Mouse (Mus musculus) midbrain, embryonic 14.5 days (tissue): ENCODE measurements around the gene Acmsd. TPM values are rescaled to one million over a fixed set of nuclear protein-coding genes. Genes with fewer than 3 reads are reported as not detected.

Experiments used
- ATAC-seq: fragments of 200-750 bp; cut with Nextera tagmentation; 2 replicates; pipeline ENCODE4 v1.8.0; 2017; ENCODE audit warnings: moderate number of reproducible peaks, moderate library complexity; ENCODE audit not compliant: low FRiP score, low TSS enrichment
- DNase-seq: peaks from one replicate; pipeline ENCODE4 v3.0.0-alpha.2; 2015
- H3K27ac ChIP-seq: fragments of 300-500 bp; sonication (generic); replicated peaks from 2 replicates; pipeline ENCODE4 v1.5.1; 2014; ENCODE audit warnings: mild to moderate bottlenecking, low read depth, low read length, moderate library complexity
- H3K27me3 ChIP-seq: fragments of 300-500 bp; sonication (generic); 2 replicates; pipeline ENCODE4 v1.6.1; 2014; ENCODE audit warnings: low read length, control low read depth, mixed read lengths; ENCODE audit not compliant: control insufficient read depth, insufficient read depth
- H3K36me3 ChIP-seq: fragments of 300-500 bp; sonication (generic); 2 replicates; pipeline ENCODE4 v1.6.1; 2014; ENCODE audit warnings: low read length, control low read depth; ENCODE audit not compliant: control insufficient read depth, insufficient read depth
- H3K4me1 ChIP-seq: fragments of 300-500 bp; sonication (generic); 2 replicates; pipeline ENCODE4 v1.6.1; 2014; ENCODE audit warnings: mild to moderate bottlenecking, antibody characterized with exemption, low read length, control low read depth; ENCODE audit not compliant: control insufficient read depth, insufficient read depth
- H3K4me2 ChIP-seq: fragments of 300-500 bp; sonication (generic); 2 replicates; pipeline ENCODE4 v1.6.1; 2014; ENCODE audit warnings: mild to moderate bottlenecking, low read length, moderate library complexity
- H3K4me3 ChIP-seq: fragments of 300-500 bp; sonication (generic); replicated peaks from 2 replicates; pipeline ENCODE4 v1.5.1; 2014; ENCODE audit warnings: low read depth, low read length
- H3K9ac ChIP-seq: fragments of 300-500 bp; sonication (generic); replicated peaks from 2 replicates; pipeline ENCODE4 v1.6.1; 2014; ENCODE audit warnings: mild to moderate bottlenecking, low read length, moderate library complexity
- H3K9me3 ChIP-seq: fragments of 300-500 bp; sonication (generic); 2 replicates; pipeline ENCODE4 v1.6.1; 2016; ENCODE audit warnings: low read length, control low read depth, mixed read lengths; ENCODE audit not compliant: control insufficient read depth
- WGBS: fragments of 180-500 bp; shearing (Covaris S2); extraction: QIAGEN DNeasy Blood & Tissue Kit; methylation state at CpG from one replicate; pipeline ENCODE4 v1.1.7; 2014; 5-methylcytosine and 5-hydroxymethylcytosine counted together
- polyA plus RNA-seq: library from polyadenylated mRNA; unstranded; fragments of >200 nt; fragmentation: Nextera tagmentation; extraction: Ambion mirVana; gene quantifications from 2 replicates; pipeline ENCODE4 v1.2.1, GENCODE M21; 2014

The Acmsd gene
- 0.13 TPM in 2 replicates for polyA plus RNA-seq

DNA sequence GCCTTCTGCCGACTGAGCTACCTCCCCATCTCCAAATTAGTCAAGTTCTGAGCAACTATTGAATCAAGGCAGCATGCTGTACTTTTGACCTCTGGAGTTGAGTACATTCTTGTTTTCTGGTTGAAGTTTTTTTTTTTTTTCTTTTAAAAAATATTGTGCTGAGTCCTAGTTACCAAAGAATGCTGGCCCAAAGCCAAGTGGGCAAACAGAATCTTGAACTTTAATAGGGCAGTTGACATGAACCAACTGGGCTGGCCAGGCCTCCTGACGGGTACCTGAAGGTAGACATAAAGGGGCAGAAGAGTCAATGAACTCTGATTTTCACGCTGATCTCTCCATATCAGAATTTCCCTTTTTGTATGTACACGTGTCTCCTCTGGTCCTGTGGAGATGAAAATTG, at the start of gene Acmsd:
Acmsd (plus strand) TSS at position 318 of the 400 bp plus-strand sequence.
- H3K9ac ChIP-seq: no peak within 1 kb of the TSS
- no peak within 1 kb of the TSS for H3K4me3 ChIP-seq
- no peaks in the 10 kb centered on the region for H3K36me3 ChIP-seq
- no peak for ATAC-seq
- 96% methylated on average over 4 of the region's 4 CpGs for WGBS
- no peak for DNase-seq
- no peaks in the 10 kb centered on the region for H3K4me1 ChIP-seq
- no peaks in the 10 kb centered on the region for H3K27me3 ChIP-seq
- no peaks in the 10 kb centered on the region for H3K9me3 ChIP-seq
- H3K4me2 ChIP-seq: no peak within 1 kb of the TSS
- H3K27ac ChIP-seq: no peak within 1 kb of the TSS

DNA sequence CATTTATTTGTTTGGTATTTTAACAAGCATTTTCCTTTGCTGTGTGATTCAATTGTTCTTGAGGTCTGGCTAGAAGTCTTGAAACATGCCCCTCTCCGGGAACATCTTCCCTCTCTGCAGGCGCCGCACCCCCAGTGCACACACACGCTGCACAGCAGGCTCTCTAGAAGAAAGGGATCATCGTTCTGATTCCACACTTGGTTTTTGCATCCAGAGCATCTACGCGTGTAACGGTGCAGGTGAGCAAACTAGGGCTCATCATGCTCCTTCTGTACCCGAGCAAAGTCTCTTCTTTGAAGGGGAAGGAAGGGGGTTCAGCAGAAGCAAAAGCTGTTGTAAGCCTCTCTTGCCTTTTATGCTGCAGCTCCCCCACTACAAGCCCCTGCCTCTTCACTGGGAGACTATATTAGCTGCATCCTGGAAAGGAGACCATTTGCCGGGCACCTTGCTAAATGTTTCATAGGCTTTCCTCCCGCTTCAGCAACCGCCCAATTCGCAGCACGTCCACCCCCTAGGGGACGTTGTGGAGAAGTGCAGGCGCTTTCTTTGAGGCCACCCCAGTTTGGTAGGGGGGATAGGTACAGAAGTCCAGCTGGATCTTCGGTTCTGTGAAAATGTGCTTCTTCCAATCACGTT, 49.6 kb upstream of the Acmsd start, which contains the start of gene Tmem163:
Tmem163 (minus strand) TSS at position 51 of the 636 bp plus-strand sequence.
- Histone ChIP-seq H3K27me3 (peaks cover 11% of the 10 kb centered on the region; the same call in 1 of the 2 replicates), H3K4me2 (peak within 1 kb of the TSS; percentile 87), H3K9ac (peak within 1 kb of the TSS; percentile 82), H3K4me3 (peak within 1 kb of the TSS; percentile 70), H3K4me1 (peaks cover 9% of the 10 kb centered on the region), H3K36me3 (no peaks in the 10 kb centered on the region), H3K27ac (peak within 1 kb of the TSS; percentile 70), H3K9me3 (no peaks in the 10 kb centered on the region)
- 7% methylated on average over 18 of the region's 18 CpGs for WGBS
- ATAC-seq (peak; percentile 29; the same call in 1 of the 2 replicates), DNase-seq (peak; percentile 89)

DNA sequence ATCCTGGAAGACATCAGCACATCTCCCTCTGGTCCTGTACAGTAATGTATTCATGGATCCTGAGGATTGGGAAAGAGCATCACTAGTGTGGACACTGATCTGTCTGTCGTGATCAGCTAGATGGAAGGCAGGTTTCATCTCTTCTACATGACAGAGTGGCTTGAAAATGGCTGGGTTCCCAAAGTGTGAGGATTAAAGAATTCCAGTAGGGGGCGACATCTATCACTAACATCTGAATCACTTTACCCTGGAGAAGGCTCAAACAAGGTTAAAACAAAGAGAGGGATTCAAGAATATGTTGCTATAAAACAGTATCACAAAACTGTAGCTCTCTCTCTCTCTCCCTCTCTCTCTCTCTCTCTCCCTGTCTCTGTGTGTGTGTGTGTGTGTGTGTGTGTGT, 32.7 kb upstream of the Acmsd start:
- H3K27me3 ChIP-seq: no peaks in the 10 kb centered on the region
- ATAC-seq (no peak), DNase-seq (peak; percentile 62)
- H3K27ac ChIP-seq: no peak overlapping the region
- H3K4me2 ChIP-seq: no peak overlapping the region
- no peaks in the 10 kb centered on the region for H3K36me3 ChIP-seq
- H3K4me3 ChIP-seq: no peak overlapping the region
- H3K9ac ChIP-seq: no peak overlapping the region
- WGBS: 39% methylated on average over 2 of the region's 2 CpGs
- no peaks in the 10 kb centered on the region for H3K4me1 ChIP-seq
- no peaks in the 10 kb centered on the region for H3K9me3 ChIP-seq

DNA sequence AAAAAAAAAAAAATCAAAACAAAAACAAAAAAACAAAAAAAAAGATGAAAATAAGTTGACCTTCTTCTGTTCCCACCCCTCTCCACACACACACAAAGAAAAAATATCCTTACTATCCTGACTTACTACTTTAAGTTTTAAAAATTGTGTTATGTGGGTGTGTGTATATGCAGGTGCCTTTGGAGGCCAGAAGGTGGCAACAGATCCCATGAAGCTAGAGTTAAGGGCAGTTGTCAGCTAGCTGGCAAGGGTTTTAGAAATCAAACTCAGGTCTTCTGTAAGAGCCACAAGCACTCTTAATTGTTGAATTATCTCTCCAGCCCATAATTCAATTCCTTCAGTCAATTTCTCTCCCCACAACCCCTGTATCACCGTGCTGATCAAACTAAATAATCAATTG, 27.0 kb upstream of the Acmsd start:
- 86% methylated on average over 1 of the region's 1 CpGs for WGBS
- H3K4me3 ChIP-seq: no peak overlapping the region
- H3K9ac ChIP-seq: no peak overlapping the region
- H3K4me2 ChIP-seq: no peak overlapping the region
- ATAC-seq: no peak
- no peak overlapping the region for H3K27ac ChIP-seq
- no peaks in the 10 kb centered on the region for H3K4me1 ChIP-seq
- no peaks in the 10 kb centered on the region for H3K27me3 ChIP-seq
- no peaks in the 10 kb centered on the region for H3K36me3 ChIP-seq
- no peak for DNase-seq
- no peaks in the 10 kb centered on the region for H3K9me3 ChIP-seq

DNA sequence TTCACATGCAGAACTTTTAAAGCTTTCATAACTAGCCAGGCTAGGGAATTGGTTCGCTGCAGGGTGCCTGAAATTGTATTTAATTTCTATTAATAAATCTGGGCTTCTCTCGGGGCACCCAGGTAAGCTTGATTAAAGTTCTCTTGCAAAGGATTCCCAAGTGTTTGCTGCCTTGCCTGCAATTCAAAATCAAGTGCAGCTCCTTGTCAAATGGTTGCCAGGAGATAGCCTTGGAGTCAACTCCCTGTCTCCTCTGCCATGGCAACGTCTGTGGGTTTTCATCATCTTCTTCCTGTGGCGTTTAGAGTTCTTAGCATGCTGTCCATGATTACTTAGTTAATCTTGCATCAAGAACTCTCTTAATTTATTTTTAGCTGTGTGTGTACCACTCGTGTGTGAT, 22.9 kb upstream of the Acmsd start:
- no peak for ATAC-seq

DNA sequence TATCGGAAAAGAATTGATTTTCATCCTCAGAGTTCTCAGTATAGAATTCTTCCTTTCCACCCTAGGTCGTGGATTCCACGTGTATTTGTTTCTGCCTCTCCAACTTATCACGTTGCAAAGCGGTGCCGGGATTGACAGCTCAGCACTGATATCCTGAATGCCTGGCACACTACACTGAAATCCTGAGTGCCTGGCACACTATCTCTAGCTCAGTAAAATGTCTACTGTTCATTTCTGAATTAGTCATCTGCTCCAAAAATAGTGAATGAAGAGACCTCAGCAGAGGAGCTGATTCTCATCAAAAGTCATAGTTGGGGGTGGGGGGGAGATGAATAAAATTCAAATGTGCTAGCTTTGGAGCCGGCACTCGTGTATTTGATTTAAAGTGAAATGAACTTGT, 12.8 kb upstream of the Acmsd start:
- ATAC-seq (no peak), DNase-seq (no peak)
- Histone ChIP-seq H3K4me3 (no peak overlapping the region), H3K27me3 (no peaks in the 10 kb centered on the region), H3K4me2 (no peak overlapping the region), H3K4me1 (no peaks in the 10 kb centered on the region), H3K36me3 (no peaks in the 10 kb centered on the region), H3K9ac (no peak overlapping the region), H3K9me3 (no peaks in the 10 kb centered on the region), H3K27ac (no peak overlapping the region)
- 94% methylated on average over 8 of the region's 8 CpGs for WGBS

More for the DNA sequence above, 22.9 kb upstream of the Acmsd start:
- H3K9ac ChIP-seq: no peak overlapping the region
- H3K27ac ChIP-seq: no peak overlapping the region
- H3K9me3 ChIP-seq: no peaks in the 10 kb centered on the region
- H3K36me3 ChIP-seq: no peaks in the 10 kb centered on the region
- H3K27me3 ChIP-seq: no peaks in the 10 kb centered on the region
- DNase-seq: peak; percentile 31
- H3K4me1 ChIP-seq: no peaks in the 10 kb centered on the region
- 61% methylated on average over 5 of the region's 5 CpGs for WGBS
- no peak overlapping the region for H3K4me2 ChIP-seq
- H3K4me3 ChIP-seq: no peak overlapping the region

DNA sequence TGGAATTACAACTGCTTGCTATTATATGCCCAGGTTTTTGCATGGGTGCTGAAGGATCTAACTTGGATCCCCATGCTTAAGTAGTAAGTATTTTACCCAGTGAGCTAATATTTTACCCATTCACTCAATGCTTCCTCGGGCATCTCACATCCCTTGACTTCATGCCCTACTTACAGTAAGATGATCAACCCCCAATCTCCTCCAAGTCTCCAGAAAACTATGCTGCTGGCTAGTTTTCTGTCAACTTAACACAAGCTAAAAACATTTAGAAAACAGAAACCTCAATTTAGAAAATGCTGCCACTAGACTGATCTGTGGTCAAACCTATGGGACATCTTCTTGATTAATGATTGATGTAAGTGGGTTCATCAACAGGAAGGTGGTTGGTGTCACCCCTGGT, 10.9 kb upstream of the Acmsd start:
- Histone ChIP-seq H3K36me3 (no peaks in the 10 kb centered on the region), H3K27me3 (no peaks in the 10 kb centered on the region), H3K9me3 (no peaks in the 10 kb centered on the region), H3K9ac (no peak overlapping the region), H3K4me3 (no peak overlapping the region), H3K27ac (no peak overlapping the region), H3K4me2 (no peak overlapping the region), H3K4me1 (no peaks in the 10 kb centered on the region)
- ATAC-seq (no peak), DNase-seq (no peak)
- WGBS: 89% methylated on average over 1 of the region's 1 CpGs

DNA sequence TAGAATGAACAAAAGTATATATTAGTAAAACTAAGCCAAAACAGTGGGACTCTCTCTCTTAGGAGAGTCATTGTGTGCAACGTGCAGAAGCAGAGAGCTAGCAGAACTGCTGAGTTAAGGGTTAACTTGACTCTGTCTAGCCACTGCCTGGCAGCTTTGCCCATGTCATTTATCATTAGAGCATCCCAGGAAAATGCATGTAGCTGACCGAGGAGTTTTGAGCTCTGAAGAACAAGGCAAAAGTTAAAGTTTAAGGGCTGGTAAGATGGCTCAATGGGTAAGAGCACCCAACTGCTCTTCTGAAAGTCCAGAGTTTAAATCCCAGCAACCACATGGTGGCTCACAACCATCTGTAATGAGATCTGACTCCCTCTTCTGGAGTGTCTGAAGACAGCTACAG, 5.6 kb upstream of the Acmsd start:
- no peaks in the 10 kb centered on the region for H3K36me3 ChIP-seq
- no peak overlapping the region for H3K9ac ChIP-seq
- H3K4me3 ChIP-seq: no peak overlapping the region
- no peaks in the 10 kb centered on the region for H3K9me3 ChIP-seq
- DNase-seq (no peak), ATAC-seq (no peak)
- no peak overlapping the region for H3K4me2 ChIP-seq
- H3K27ac ChIP-seq: no peak overlapping the region
- WGBS: 59% methylated on average over 2 of the region's 2 CpGs
- H3K4me1 ChIP-seq: no peaks in the 10 kb centered on the region
- H3K27me3 ChIP-seq: no peaks in the 10 kb centered on the region

DNA sequence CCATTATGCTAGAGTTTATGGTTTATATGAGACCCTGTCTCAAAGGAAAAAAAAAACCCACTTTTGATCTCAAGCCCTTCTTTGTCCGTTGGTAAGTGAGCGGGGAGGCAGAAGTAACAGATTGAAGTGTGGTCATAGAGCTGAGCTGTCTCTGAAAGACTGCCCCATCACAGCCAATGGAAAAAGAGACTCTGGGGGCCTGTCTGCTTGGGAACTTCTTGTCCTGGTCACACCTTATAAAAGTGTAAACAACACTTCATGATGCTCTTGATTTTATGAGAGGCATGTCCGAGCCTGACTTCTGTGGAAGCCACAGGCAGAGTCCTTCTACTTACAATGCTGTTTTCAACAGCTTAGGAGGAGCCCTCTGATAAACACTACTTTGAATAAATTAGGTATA, 1.9 kb downstream of the Acmsd start:
- no peaks in the 10 kb centered on the region for H3K4me1 ChIP-seq
- DNase-seq (no peak), ATAC-seq (no peak)
- no peaks in the 10 kb centered on the region for H3K9me3 ChIP-seq
- H3K4me2 ChIP-seq: no peak overlapping the region
- H3K27ac ChIP-seq: no peak overlapping the region
- no peak overlapping the region for H3K4me3 ChIP-seq
- H3K27me3 ChIP-seq: no peaks in the 10 kb centered on the region
- no peak overlapping the region for H3K9ac ChIP-seq
- no peaks in the 10 kb centered on the region for H3K36me3 ChIP-seq
- WGBS: 64% methylated on average over 3 of the region's 3 CpGs
